Mouse (Mus musculus) neural tube, embryonic 12.5 days (tissue): ENCODE measurements around the gene Nup54. TPM values are rescaled to one million over a fixed set of nuclear protein-coding genes. Genes with fewer than 3 reads are reported as not detected.

Source experiments
- ATAC-seq: fragments of 200-750 bp; cut with Nextera tagmentation; 2 replicates; pipeline ENCODE4 v1.8.0; 2017; ENCODE audit warnings: low read depth, mild to moderate bottlenecking, moderate TSS enrichment, moderate library complexity; ENCODE audit not compliant: low FRiP score
- H3K27ac ChIP-seq: fragments of 300-500 bp; sonication (generic); 2 replicates; pipeline ENCODE4 v1.5.1; 2016
- H3K27me3 ChIP-seq: fragments of 300-500 bp; sonication (generic); replicated peaks from 2 replicates; pipeline ENCODE4 v1.6.1; 2016; ENCODE audit warnings: mild to moderate bottlenecking
- H3K36me3 ChIP-seq: fragments of 300-500 bp; sonication (generic); 2 replicates; pipeline ENCODE4 v1.6.1; 2016; ENCODE audit warnings: mild to moderate bottlenecking
- H3K4me1 ChIP-seq: fragments of 300-500 bp; sonication (generic); 2 replicates; pipeline ENCODE4 v1.6.1; 2016
- H3K4me2 ChIP-seq: fragments of 300-500 bp; sonication (generic); replicated peaks from 2 replicates; pipeline ENCODE4 v1.6.1; 2016; ENCODE audit warnings: mild to moderate bottlenecking
- H3K4me3 ChIP-seq: fragments of 300-500 bp; sonication (generic); 2 replicates; pipeline ENCODE4 v1.5.1; 2016
- H3K9ac ChIP-seq: fragments of 300-500 bp; sonication (generic); 2 replicates; pipeline ENCODE4 v1.6.1; 2016; ENCODE audit warnings: mild to moderate bottlenecking
- H3K9me3 ChIP-seq: fragments of 300-500 bp; sonication (generic); 2 replicates; pipeline ENCODE4 v1.6.1; 2016; ENCODE audit warnings: mild to moderate bottlenecking
- WGBS: fragments of 180-500 bp; shearing (Covaris S2); methylation state at CpG from one replicate; pipeline ENCODE4 v1.1.7; 2016; 5-methylcytosine and 5-hydroxymethylcytosine counted together
- polyA plus RNA-seq: library from polyadenylated mRNA; unstranded; fragments of >200 nt; fragmentation: Nextera tagmentation; extraction: Ambion mirVana; gene quantifications from 2 replicates; pipeline ENCODE4 v1.2.1, GENCODE M21; 2016

The Nup54 gene
- 50.4 and 53.6 TPM in 2 replicates for polyA plus RNA-seq

GRCm38 (mm10) chr5:92435025-92435584 is at the start of gene Nup54:
TSS of gene Nup54 (minus strand) at chr5:92435219.
- H3K4me1 ChIP-seq: peaks cover 3% of the 10 kb centered on the region; the same call in 1 of the 2 replicates
- ATAC-seq: peak; percentile 100
- peak within 1 kb of the TSS; percentile 97 for H3K4me3 ChIP-seq
- WGBS: under 1% methylated on average over 34 of the region's 34 CpGs
- H3K9me3 ChIP-seq: no peaks in the 10 kb centered on the region
- H3K27me3 ChIP-seq: no peaks in the 10 kb centered on the region
- H3K4me2 ChIP-seq: peak within 1 kb of the TSS; percentile 81
- H3K27ac ChIP-seq: peak within 1 kb of the TSS; percentile 42; the same call in 1 of the 2 replicates
- H3K36me3 ChIP-seq: no peaks in the 10 kb centered on the region; the same call in 1 of the 2 replicates
- H3K9ac ChIP-seq: peak within 1 kb of the TSS; percentile 94

GRCm38 (mm10) chr5:92472863-92473262 is 37.8 kb upstream of the Nup54 start:
- no peak for ATAC-seq
- Histone ChIP-seq H3K9ac (no peak overlapping the region), H3K27ac (no peak overlapping the region), H3K4me3 (no peak overlapping the region), H3K36me3 (no peaks in the 10 kb centered on the region), H3K27me3 (no peaks in the 10 kb centered on the region), H3K9me3 (no peaks in the 10 kb centered on the region), H3K4me1 (no peaks in the 10 kb centered on the region), H3K4me2 (no peak overlapping the region)
- 92% methylated on average over 5 of the region's 5 CpGs for WGBS

- no peak overlapping the region for H3K9ac ChIP-seq
- H3K36me3 ChIP-seq: no peaks in the 10 kb centered on the region
- no peaks in the 10 kb centered on the region for H3K9me3 ChIP-seq
- no peak overlapping the region for H3K4me2 ChIP-seq
- 90% methylated on average over 4 of the region's 4 CpGs for WGBS
- no peaks in the 10 kb centered on the region for H3K4me1 ChIP-seq
- no peak overlapping the region for H3K4me3 ChIP-seq
- no peak for ATAC-seq
- H3K27ac ChIP-seq: no peak overlapping the region
- no peaks in the 10 kb centered on the region for H3K27me3 ChIP-seq
Measured at GRCm38 (mm10) chr5:92471531-92471930, 36.5 kb upstream of the Nup54 start.

GRCm38 (mm10) chr5:92469201-92470130 is 34.4 kb upstream of the Nup54 start:
- Histone ChIP-seq H3K36me3 (no peaks in the 10 kb centered on the region), H3K9me3 (no peaks in the 10 kb centered on the region), H3K4me1 (no peaks in the 10 kb centered on the region), H3K4me3 (no peak overlapping the region), H3K9ac (no peak overlapping the region), H3K27me3 (no peaks in the 10 kb centered on the region), H3K27ac (no peak overlapping the region), H3K4me2 (no peak overlapping the region)
- WGBS: 92% methylated on average over 18 of the region's 18 CpGs
- ATAC-seq: no peak

- Histone ChIP-seq H3K27me3 (no peaks in the 10 kb centered on the region), H3K36me3 (no peaks in the 10 kb centered on the region), H3K9me3 (no peaks in the 10 kb centered on the region), H3K4me2 (no peak overlapping the region), H3K4me3 (no peak overlapping the region), H3K9ac (no peak overlapping the region), H3K27ac (no peak overlapping the region), H3K4me1 (no peaks in the 10 kb centered on the region)
- no peak for ATAC-seq
- WGBS: 96% methylated on average over 6 of the region's 6 CpGs
Measured at GRCm38 (mm10) chr5:92468234-92468633, 33.2 kb upstream of the Nup54 start.

- no peak for ATAC-seq
- Histone ChIP-seq H3K4me3 (no peak overlapping the region), H3K9me3 (no peaks in the 10 kb centered on the region), H3K36me3 (no peaks in the 10 kb centered on the region), H3K27me3 (no peaks in the 10 kb centered on the region), H3K27ac (no peak overlapping the region), H3K4me2 (no peak overlapping the region), H3K9ac (no peak overlapping the region), H3K4me1 (no peaks in the 10 kb centered on the region)
- 84% methylated on average over 8 of the region's 8 CpGs for WGBS
Measured at GRCm38 (mm10) chr5:92467102-92467766, 32.2 kb upstream of the Nup54 start.

GRCm38 (mm10) chr5:92465511-92465910 is 30.5 kb upstream of the Nup54 start:
- Histone ChIP-seq H3K4me3 (no peak overlapping the region), H3K27ac (no peak overlapping the region), H3K9me3 (no peaks in the 10 kb centered on the region), H3K4me1 (no peaks in the 10 kb centered on the region), H3K4me2 (no peak overlapping the region), H3K36me3 (peaks cover 10% of the 10 kb centered on the region; the same call in 1 of the 2 replicates), H3K9ac (no peak overlapping the region), H3K27me3 (no peaks in the 10 kb centered on the region)
- no peak for ATAC-seq
- 79% methylated on average over 5 of the region's 5 CpGs for WGBS

GRCm38 (mm10) chr5:92461321-92461720 is 26.3 kb upstream of the Nup54 start:
- H3K27ac ChIP-seq: no peak overlapping the region
- H3K4me3 ChIP-seq: no peak overlapping the region
- H3K4me1 ChIP-seq: no peaks in the 10 kb centered on the region
- H3K9me3 ChIP-seq: no peaks in the 10 kb centered on the region
- H3K27me3 ChIP-seq: no peaks in the 10 kb centered on the region
- 21% methylated on average over 5 of the region's 5 CpGs for WGBS
- no peak overlapping the region for H3K4me2 ChIP-seq
- ATAC-seq: no peak
- peaks cover 15% of the 10 kb centered on the region; the same call in 1 of the 2 replicates for H3K36me3 ChIP-seq
- H3K9ac ChIP-seq: no peak overlapping the region

GRCm38 (mm10) chr5:92458726-92459125 is 23.7 kb upstream of the Nup54 start:
- WGBS: 46% methylated on average over 5 of the region's 5 CpGs
- no peak overlapping the region for H3K27ac ChIP-seq
- no peaks in the 10 kb centered on the region for H3K9me3 ChIP-seq
- H3K9ac ChIP-seq: no peak overlapping the region
- ATAC-seq: no peak
- H3K4me1 ChIP-seq: no peaks in the 10 kb centered on the region
- H3K4me3 ChIP-seq: no peak overlapping the region
- H3K27me3 ChIP-seq: no peaks in the 10 kb centered on the region
- no peak overlapping the region for H3K4me2 ChIP-seq
- peaks cover 29% of the 10 kb centered on the region for H3K36me3 ChIP-seq

- H3K27ac ChIP-seq: no peak overlapping the region
- peaks cover 39% of the 10 kb centered on the region for H3K36me3 ChIP-seq
- H3K4me1 ChIP-seq: no peaks in the 10 kb centered on the region
- H3K27me3 ChIP-seq: no peaks in the 10 kb centered on the region
- H3K9me3 ChIP-seq: no peaks in the 10 kb centered on the region
- no peak overlapping the region for H3K4me2 ChIP-seq
- H3K9ac ChIP-seq: no peak overlapping the region
- ATAC-seq: no peak
- H3K4me3 ChIP-seq: no peak overlapping the region
- 86% methylated on average over 2 of the region's 2 CpGs for WGBS
Measured at GRCm38 (mm10) chr5:92457410-92457809, 22.4 kb upstream of the Nup54 start.

GRCm38 (mm10) chr5:92452876-92453275 is 17.9 kb upstream of the Nup54 start:
- Histone ChIP-seq H3K27me3 (no peaks in the 10 kb centered on the region), H3K36me3 (peaks cover 64% of the 10 kb centered on the region), H3K4me3 (no peak overlapping the region), H3K4me1 (no peaks in the 10 kb centered on the region), H3K9me3 (no peaks in the 10 kb centered on the region), H3K27ac (no peak overlapping the region), H3K9ac (no peak overlapping the region), H3K4me2 (no peak overlapping the region)
- WGBS: 93% methylated on average over 5 of the region's 5 CpGs
- no peak for ATAC-seq

- no peak overlapping the region for H3K9ac ChIP-seq
- no peaks in the 10 kb centered on the region for H3K27me3 ChIP-seq
- H3K27ac ChIP-seq: no peak overlapping the region
- H3K4me3 ChIP-seq: no peak overlapping the region
- no peaks in the 10 kb centered on the region for H3K4me1 ChIP-seq
- H3K4me2 ChIP-seq: no peak overlapping the region
- H3K36me3 ChIP-seq: peaks cover 81% of the 10 kb centered on the region
- ATAC-seq: no peak
- WGBS: 93% methylated on average over 5 of the region's 5 CpGs
- no peaks in the 10 kb centered on the region for H3K9me3 ChIP-seq
Measured at GRCm38 (mm10) chr5:92446736-92447135, 11.7 kb upstream of the Nup54 start.
